Mouse (Mus musculus): ENCODE data around the gene Slc35e3.
"Not testable (repeated sequence)": the region's sequence is repeated elsewhere in the genome, so short reads cannot be mapped to it uniquely, and the experiment has no call there.

DNA sequence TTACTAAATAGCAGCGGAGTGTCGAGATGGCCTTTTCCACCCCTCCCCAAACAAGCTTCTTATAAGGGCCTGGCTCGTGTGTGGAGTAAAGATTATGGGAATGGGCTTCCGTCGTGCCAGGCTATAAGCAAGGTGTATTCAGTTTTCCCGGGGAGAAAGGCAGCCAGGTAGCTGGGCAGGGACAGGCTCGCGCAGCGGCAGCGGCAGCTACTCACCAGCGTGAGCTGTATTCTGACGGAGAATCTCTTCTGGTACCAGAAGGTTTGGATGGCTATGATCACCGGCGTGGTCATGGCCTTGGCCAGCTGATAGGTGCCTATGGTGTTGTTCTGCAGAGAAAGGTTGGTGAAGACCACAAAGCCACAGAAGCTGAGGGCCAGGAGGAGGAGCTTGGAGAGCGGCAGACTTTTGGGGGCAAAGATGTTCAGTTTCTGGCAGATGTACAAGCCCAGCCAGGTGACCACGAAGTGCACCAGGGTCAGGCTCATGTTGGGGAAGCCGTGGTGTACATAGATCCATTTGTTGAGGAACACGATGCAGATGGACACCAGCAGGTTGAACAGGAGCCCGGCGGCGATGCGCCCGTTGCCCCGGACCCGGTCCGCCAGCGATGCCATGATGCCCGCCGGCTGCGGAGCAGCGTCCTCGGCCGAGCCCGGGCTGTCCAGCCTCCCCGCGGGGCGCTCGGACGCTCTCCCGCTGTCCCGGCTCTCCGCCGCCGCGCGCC lies 432 bp downstream of the Slc35e3 start:
- not testable (repeated sequence) for TF ChIP-seq CTCF, EP300 (IDR thresholded peaks at IDR 0.05; ENCODE audit: low read depth)

Data from liver, postnatal 0 days (tissue).